Mouse (Mus musculus): ENCODE results near the gene Olfr472. TPM values are rescaled to one million over a fixed set of nuclear protein-coding genes. Genes with fewer than 3 reads are reported as not detected.
"Not testable (repeated sequence)": the region's sequence is repeated elsewhere in the genome, so short reads cannot be mapped to it uniquely, and the experiment has no call there.

The Olfr472 gene
- not detected in 2 replicates for polyA plus RNA-seq (2012; rRNA removed)

GRCm38 (mm10) chr7:107897602-107898001, at the start of gene Olfr472:
Olfr472 (plus strand) TSS chr7:107897902.
- no peak for TF ChIP-seq POLR2A (IDR thresholded peaks at IDR 0.05; ENCODE audit: borderline replicate concordance, extremely low read depth, insufficient read depth, insufficient read length, poor library complexity, severe bottlenecking)
- TF ChIP-seq CTCF (IDR thresholded peaks at IDR 0.05; ENCODE audit: borderline replicate concordance, extremely low read depth, insufficient read depth, insufficient read length), result no peak
- no peak for DNase-seq (ENCODE audit: low read depth)

DNA sequence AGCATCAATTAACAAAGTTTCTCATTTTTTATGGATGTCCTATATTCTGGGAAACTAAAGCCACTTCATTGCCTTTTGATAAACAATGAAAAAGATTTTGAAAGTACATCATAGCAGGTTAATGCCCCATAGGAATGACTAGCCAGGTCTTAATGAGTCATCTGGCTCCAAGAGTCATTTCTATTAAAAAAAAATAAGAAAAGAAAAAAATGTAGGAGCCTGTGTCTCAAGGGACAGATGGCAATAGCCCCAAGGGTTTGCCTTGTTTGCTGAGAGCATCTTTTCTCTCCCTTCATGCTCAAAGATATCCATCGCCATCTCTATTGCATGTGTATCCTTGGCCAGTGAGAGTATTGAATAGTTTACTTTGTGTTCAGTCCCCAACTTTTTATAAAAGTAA, 32.4 kb downstream of the Olfr472 start, which contains the start of gene Olfr473:
Gene Olfr473, plus strand, starts transcription at position 301 of the 400 bp plus-strand sequence.
- DNase-seq (ENCODE audit: low read depth), result no peak
- TF ChIP-seq CTCF (IDR thresholded peaks at IDR 0.05; ENCODE audit: borderline replicate concordance, extremely low read depth, insufficient read depth, insufficient read length) (no peak), POLR2A (IDR thresholded peaks at IDR 0.05; ENCODE audit: borderline replicate concordance, extremely low read depth, insufficient read depth, insufficient read length, poor library complexity, severe bottlenecking) (no peak)

GRCm38 (mm10) chr7:107952539-107952938, 54.8 kb downstream of the Olfr472 start:
- not testable (repeated sequence) for DNase-seq (ENCODE audit: low read depth)

- no peak for TF ChIP-seq CTCF (IDR thresholded peaks at IDR 0.05; ENCODE audit: borderline replicate concordance, extremely low read depth, insufficient read depth, insufficient read length)
- no peak for TF ChIP-seq POLR2A (IDR thresholded peaks at IDR 0.05; ENCODE audit: borderline replicate concordance, extremely low read depth, insufficient read depth, insufficient read length, poor library complexity, severe bottlenecking)
- no peak for DNase-seq (ENCODE audit: low read depth)
Observed at GRCm38 (mm10) chr7:107954343-107954742, 56.6 kb downstream of the Olfr472 start, which contains the start of gene Olfr474. Olfr474 (plus strand) TSS chr7:107954643.

Other genes with a start within 250 kb of the Olfr472 start
- 0.11 and 0.14 TPM in 2 replicates for gene Cyb5r2, start 139.9 kb upstream of the Olfr472 start, polyA plus RNA-seq (2012; rRNA removed)
- 0.04 TPM in 1 of 2 replicates, not detected in the other for gene Ovch2, start 96.7 kb upstream of the Olfr472 start, polyA plus RNA-seq (2012; rRNA removed)
- not detected in 2 replicates for gene Olfr467, start 85.6 kb upstream of the Olfr472 start, polyA plus RNA-seq (2012; rRNA removed)
- not detected in 2 replicates for gene Olfr469, start 72.4 kb upstream of the Olfr472 start, polyA plus RNA-seq (2012; rRNA removed)
- not detected in 2 replicates for gene Olfr470, start 50.4 kb upstream of the Olfr472 start, polyA plus RNA-seq (2012; rRNA removed)
- not detected in 2 replicates for gene Olfr473, start 32.5 kb downstream of the Olfr472 start, polyA plus RNA-seq (2012; rRNA removed)
- not detected in 2 replicates for gene Olfr474, start 56.7 kb downstream of the Olfr472 start, polyA plus RNA-seq (2012; rRNA removed)
- gene Olfr476, start 66.9 kb downstream of the Olfr472 start, polyA plus RNA-seq (2012; rRNA removed), result not detected in 2 replicates
- gene Olfr477, start 88.8 kb downstream of the Olfr472 start, polyA plus RNA-seq (2012; rRNA removed), result not detected in 2 replicates
- not detected in 2 replicates for gene Olfr478, start 136.1 kb downstream of the Olfr472 start, polyA plus RNA-seq (2012; rRNA removed)
- not detected in 2 replicates for gene Olfr479, start 152.8 kb downstream of the Olfr472 start, polyA plus RNA-seq (2012; rRNA removed)
- gene Olfr480, start 169.4 kb downstream of the Olfr472 start, polyA plus RNA-seq (2012; rRNA removed), result not detected in 2 replicates
- gene Olfr481, start 182.0 kb downstream of the Olfr472 start, polyA plus RNA-seq (2012; rRNA removed), result not detected in 2 replicates
- 0.03 TPM in 1 of 2 replicates, not detected in the other for gene Olfr482, start 199.7 kb downstream of the Olfr472 start, polyA plus RNA-seq (2012; rRNA removed)
- gene Olfr483, start 202.9 kb downstream of the Olfr472 start, polyA plus RNA-seq (2012; rRNA removed), result not detected in 2 replicates
- gene Olfr484, start 229.5 kb downstream of the Olfr472 start, polyA plus RNA-seq (2012; rRNA removed), result not detected in 2 replicates